Mouse (Mus musculus) layer of hippocampus, postnatal 10 days (tissue): ENCODE data around the gene Hyou1. TPM values are rescaled to one million over a fixed set of nuclear protein-coding genes. Genes with fewer than 3 reads are reported as not detected.

Experiments
- microRNA-seq, 2 experiments: library from miRNA; unstranded; fragments of <30 nt; microRNA quantifications; one replicate each; pipeline ENCODE4 v1.2.0; 2021
- total RNA-seq, 2 experiments: library from RNA; stranded (reverse); gene quantifications; 2 replicates each; pipeline ENCODE4 v1.2.3; 2021

Gene Hyou1
- total RNA-seq, 2 experiments from 2014 or later, result 87.6 to 89.7 TPM

Small RNA genes lying within 50 kb of the gene (microRNA-seq; reads per million reads assigned to microRNA genes)
- gene Gm44335 (0 reads per million in 2 experiments), gene Mir7085 (0.59 to 1.1 reads per million in 2 experiments)

Other genes starting within 250 kb of the Hyou1 start
- 10 to 100 TPM; 18.8 to 21.8 TPM for gene Mcam, start 245.0 kb upstream of the Hyou1 start, total RNA-seq
- 10 to 100 TPM; 55.1 to 58.4 TPM for gene Cbl, start 145.4 kb upstream of the Hyou1 start, total RNA-seq
- 1 to 10 TPM; 7.2 to 9.2 TPM for gene Ccdc153, start 138.8 kb upstream of the Hyou1 start, total RNA-seq
- gene Pdzd3, start 128.0 kb upstream of the Hyou1 start, total RNA-seq, result 1 to 10 TPM in 1 of 2 experiments, under 1 TPM in 1; 0.98 to 1.0 TPM
- 10 to 100 TPM; 11.5 to 11.6 TPM for gene Nlrx1, start 110.9 kb upstream of the Hyou1 start, total RNA-seq
- 10 to 100 TPM; 73.5 to 76.2 TPM for gene Abcg4, start 90.9 kb upstream of the Hyou1 start, total RNA-seq
- gene Hinfp, start 73.8 kb upstream of the Hyou1 start, total RNA-seq, result 10 to 100 TPM; 25.9 to 26.5 TPM
- gene C2cd2l, start 59.2 kb upstream of the Hyou1 start, total RNA-seq, result 100 to 1,000 TPM; 108 to 115 TPM
- 10 to 100 TPM; 16.5 to 18.5 TPM for gene Dpagt1, start 53.5 kb upstream of the Hyou1 start, total RNA-seq
- 10 to 100 TPM; 69.9 to 74.3 TPM for gene H2afx, start 44.8 kb upstream of the Hyou1 start, total RNA-seq
- 10 to 100 TPM; 18.9 to 32.5 TPM for gene Hmbs, start 35.3 kb upstream of the Hyou1 start, total RNA-seq
- 10 to 100 TPM; 39.6 to 44.2 TPM for gene Vps11, start 17.8 kb upstream of the Hyou1 start, total RNA-seq
- 10 to 100 TPM; 36.4 to 39.0 TPM for gene Slc37a4, start 17.4 kb downstream of the Hyou1 start, total RNA-seq
- 100 to 1,000 TPM; 701 to 748 TPM for gene Rps25, start 27.6 kb downstream of the Hyou1 start, total RNA-seq
- gene Trappc4, start 28.1 kb downstream of the Hyou1 start, total RNA-seq, result 100 to 1,000 TPM in 1 of 2 experiments, 10 to 100 TPM in 1; 84.2 to 109 TPM
- gene Ccdc84, start 39.1 kb downstream of the Hyou1 start, total RNA-seq, result 10 to 100 TPM; 20.7 to 22.4 TPM
- gene Foxr1, start 61.6 kb downstream of the Hyou1 start, total RNA-seq, result not detected
- gene Upk2, start 75.5 kb downstream of the Hyou1 start, total RNA-seq, result not detected
- 10 to 100 TPM; 91.2 to 97.7 TPM for gene Bcl9l, start 103.3 kb downstream of the Hyou1 start, total RNA-seq
- not detected for gene Cxcr5, start 182.4 kb downstream of the Hyou1 start, total RNA-seq
- 100 to 1,000 TPM; 112 to 113 TPM for gene Ddx6, start 225.4 kb downstream of the Hyou1 start, total RNA-seq